Mouse (Mus musculus) hindbrain, embryonic 11.5 days (tissue): ENCODE data around the gene Gabrr3. TPM values are rescaled to one million over a fixed set of nuclear protein-coding genes. Genes with fewer than 3 reads are reported as not detected.
A peak's percentile ranks its signal among the peaks of the same experiment; 100 is the strongest.

Source experiments
- ATAC-seq: fragments of 200-750 bp; cut with Nextera tagmentation; 2 replicates; pipeline ENCODE4 v1.8.0; 2017; ENCODE audit warnings: mild to moderate bottlenecking, moderate TSS enrichment, moderate library complexity; ENCODE audit not compliant: low FRiP score
- DNase-seq: peaks from one replicate; pipeline ENCODE4 v3.0.0-alpha.2; 2015; ENCODE audit warnings: low spot score
- H3K27ac ChIP-seq: fragments of 300-500 bp; sonication (generic); 2 replicates; pipeline ENCODE4 v1.5.1; 2014; ENCODE audit warnings: mild to moderate bottlenecking, low read depth, low read length
- H3K27me3 ChIP-seq: fragments of 300-500 bp; sonication (generic); 2 replicates; pipeline ENCODE4 v1.6.1; 2014; ENCODE audit warnings: mild to moderate bottlenecking, low read length, moderate library complexity, mixed read lengths; ENCODE audit not compliant: control insufficient read depth, insufficient read depth
- H3K36me3 ChIP-seq: fragments of 300-500 bp; sonication (generic); 2 replicates; pipeline ENCODE4 v1.6.1; 2014; ENCODE audit warnings: mild to moderate bottlenecking, low read length, moderate library complexity, mixed read lengths; ENCODE audit not compliant: control insufficient read depth, insufficient read depth
- H3K4me1 ChIP-seq: fragments of 300-500 bp; sonication (generic); replicated peaks from 2 replicates; pipeline ENCODE4 v1.6.1; 2014; ENCODE audit warnings: low read length, mixed read lengths; ENCODE audit not compliant: control insufficient read depth, insufficient read depth
- H3K4me2 ChIP-seq: fragments of 300-500 bp; sonication (generic); replicated peaks from 2 replicates; pipeline ENCODE4 v1.6.1; 2014; ENCODE audit warnings: mild to moderate bottlenecking, low read depth, low read length
- H3K4me3 ChIP-seq: fragments of 300-500 bp; sonication (generic); 2 replicates; pipeline ENCODE4 v1.5.1; 2014; ENCODE audit warnings: low read depth, low read length
- H3K9ac ChIP-seq: fragments of 300-500 bp; sonication (generic); 2 replicates; pipeline ENCODE4 v1.6.1; 2014; ENCODE audit warnings: low read depth, low read length
- H3K9me3 ChIP-seq: fragments of 300-500 bp; sonication (generic); 2 replicates; pipeline ENCODE4 v1.6.1; 2016; ENCODE audit warnings: low read length; ENCODE audit not compliant: control insufficient read depth
- WGBS: fragments of 180-500 bp; shearing (Covaris S2); extraction: QIAGEN DNeasy Blood & Tissue Kit; methylation state at CpG from one replicate; pipeline ENCODE4 v1.1.7; 2014; 5-methylcytosine and 5-hydroxymethylcytosine counted together
- polyA plus RNA-seq: library from polyadenylated mRNA; unstranded; fragments of >200 nt; fragmentation: Nextera tagmentation; extraction: Ambion mirVana; gene quantifications from 2 replicates; pipeline ENCODE4 v1.2.1, GENCODE M21; 2014

The Gabrr3 gene
- 0.12 TPM in 1 of 2 replicates, not detected in the other for polyA plus RNA-seq

DNA sequence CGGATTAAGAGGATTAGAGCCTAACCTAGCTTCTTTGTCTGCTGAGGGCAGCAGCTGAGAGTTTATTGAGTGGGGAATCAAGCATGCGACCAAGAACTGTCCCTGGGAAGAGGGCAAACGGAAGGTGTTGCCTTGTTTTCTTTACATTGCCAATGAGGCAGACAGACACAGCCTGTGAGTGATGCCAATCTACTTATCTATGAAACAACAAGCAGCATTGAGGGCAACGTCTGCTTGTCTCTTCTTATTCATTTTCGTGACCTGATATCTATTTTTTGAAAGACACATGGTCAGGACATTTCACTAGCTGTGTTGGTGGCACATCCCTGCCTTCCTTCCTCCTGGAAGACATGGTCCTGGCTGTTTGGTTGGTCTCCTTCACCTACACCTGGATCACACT, at the start of gene Gabrr3:
Gene Gabrr3 (plus strand): TSS at position 301 of the 400 bp plus-strand sequence.
- H3K9ac ChIP-seq = no peak within 1 kb of the TSS
- WGBS = 81% methylated on average over 5 of the region's 5 CpGs
- H3K4me1 ChIP-seq = no peaks in the 10 kb centered on the region
- no peak within 1 kb of the TSS for H3K4me2 ChIP-seq
- ATAC-seq (no peak), DNase-seq (no peak)
- H3K27me3 ChIP-seq = no peaks in the 10 kb centered on the region
- H3K36me3 ChIP-seq = no peaks in the 10 kb centered on the region
- H3K4me3 ChIP-seq = no peak within 1 kb of the TSS
- no peaks in the 10 kb centered on the region for H3K9me3 ChIP-seq
- H3K27ac ChIP-seq = no peak within 1 kb of the TSS

DNA sequence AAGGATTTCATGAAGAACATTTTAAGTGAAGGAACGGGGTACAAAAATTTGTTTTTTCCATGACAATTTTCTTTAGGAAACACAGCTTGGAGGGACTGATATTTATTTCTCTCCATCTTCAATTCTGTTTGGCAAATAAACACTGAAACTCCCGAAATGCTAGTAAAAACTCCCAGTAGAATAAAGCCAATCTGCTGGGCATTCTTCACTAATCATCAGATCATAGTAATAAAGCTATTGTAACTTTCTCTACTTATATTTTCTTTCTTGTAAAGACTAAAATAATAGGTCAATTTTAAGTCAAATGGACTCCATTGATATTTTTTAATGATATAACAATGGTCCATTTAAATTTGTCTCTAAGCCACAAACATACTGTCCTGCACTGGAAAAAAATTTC, 43.2 kb upstream of the Gabrr3 start, which contains the start of gene Olfr209:
Gene Olfr209 (minus strand): TSS at position 101 of the 400 bp plus-strand sequence.
- no peak within 1 kb of the TSS for H3K4me3 ChIP-seq
- no peaks in the 10 kb centered on the region for H3K36me3 ChIP-seq
- 81% methylated on average over 2 of the region's 2 CpGs for WGBS
- H3K4me1 ChIP-seq = no peaks in the 10 kb centered on the region
- H3K4me2 ChIP-seq = no peak within 1 kb of the TSS
- no peak within 1 kb of the TSS for H3K9ac ChIP-seq
- DNase-seq (no peak), ATAC-seq (no peak)
- H3K27me3 ChIP-seq = no peaks in the 10 kb centered on the region
- no peaks in the 10 kb centered on the region for H3K9me3 ChIP-seq
- no peak within 1 kb of the TSS for H3K27ac ChIP-seq

DNA sequence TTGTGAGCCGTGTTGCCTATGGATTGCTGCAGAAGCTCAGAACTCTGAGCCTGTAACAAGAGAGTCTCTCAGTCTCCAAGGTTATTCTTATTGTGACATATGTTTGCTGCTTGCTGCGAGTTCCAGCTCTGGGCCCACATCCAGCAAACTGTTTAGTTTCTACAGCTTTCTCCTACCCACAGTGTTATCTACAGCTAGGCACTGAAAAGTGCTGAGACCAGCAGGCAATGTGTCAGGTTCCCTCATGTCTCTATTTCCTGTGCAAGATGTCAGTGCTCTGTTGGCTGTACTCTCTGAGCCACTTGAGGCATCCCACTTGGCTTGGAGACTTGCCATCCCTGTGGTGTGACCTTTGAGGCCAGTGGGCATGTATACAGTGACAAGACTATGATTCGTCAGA, 13.8 kb upstream of the Gabrr3 start:
- DNase-seq (no peak), ATAC-seq (no peak)
- H3K27me3 ChIP-seq = no peaks in the 10 kb centered on the region
- H3K27ac ChIP-seq = no peak overlapping the region
- no peak overlapping the region for H3K4me2 ChIP-seq
- H3K4me1 ChIP-seq = no peaks in the 10 kb centered on the region
- no peaks in the 10 kb centered on the region for H3K9me3 ChIP-seq
- no peak overlapping the region for H3K4me3 ChIP-seq
- H3K9ac ChIP-seq = no peak overlapping the region
- 84% methylated on average over 3 of the region's 3 CpGs for WGBS
- no peaks in the 10 kb centered on the region for H3K36me3 ChIP-seq

DNA sequence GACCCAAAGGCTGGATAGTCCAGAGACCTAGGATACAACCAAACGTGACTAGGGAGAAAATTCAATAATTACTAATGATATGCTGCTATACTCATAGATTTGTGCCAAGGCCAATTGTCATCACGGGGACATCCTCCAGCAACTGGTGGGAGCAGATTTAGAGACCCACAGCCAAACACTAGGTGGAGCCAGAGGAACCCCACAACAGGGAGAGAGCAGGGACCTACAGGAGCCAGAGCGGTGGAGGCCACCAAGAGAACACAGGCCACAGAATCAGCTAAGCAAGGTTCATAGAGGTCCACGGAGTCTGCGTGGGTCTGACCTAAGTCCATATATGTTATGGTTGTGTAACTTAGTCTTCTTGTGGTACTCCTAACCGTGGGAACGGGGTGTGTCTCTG, 6.0 kb upstream of the Gabrr3 start:
- 70% methylated on average over 7 of the region's 7 CpGs for WGBS
- no peaks in the 10 kb centered on the region for H3K4me1 ChIP-seq
- ATAC-seq (no peak), DNase-seq (no peak)
- H3K27me3 ChIP-seq = no peaks in the 10 kb centered on the region
- H3K9ac ChIP-seq = no peak overlapping the region
- no peak overlapping the region for H3K27ac ChIP-seq
- H3K4me2 ChIP-seq = no peak overlapping the region
- H3K36me3 ChIP-seq = no peaks in the 10 kb centered on the region
- no peak overlapping the region for H3K4me3 ChIP-seq
- no peaks in the 10 kb centered on the region for H3K9me3 ChIP-seq

DNA sequence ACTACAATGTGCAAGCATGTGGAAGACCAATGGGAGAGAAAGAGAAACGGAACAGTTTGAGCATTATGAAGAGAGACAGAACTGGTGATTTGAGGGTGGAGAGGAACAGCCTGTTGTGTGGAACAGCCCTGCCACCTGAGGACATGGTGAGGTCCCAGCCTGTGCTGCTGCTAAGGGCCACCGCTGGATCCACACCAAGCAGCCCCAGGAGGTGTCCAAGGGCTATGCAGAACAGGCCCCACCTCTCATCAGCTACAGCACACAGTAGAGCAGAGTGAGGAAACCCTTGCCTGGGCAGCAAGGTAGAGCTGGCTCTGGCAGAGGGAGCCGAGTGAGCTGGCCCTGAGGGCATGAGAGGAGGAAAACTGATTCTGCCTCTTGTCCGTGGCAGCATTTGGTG, 5.1 kb upstream of the Gabrr3 start:
- Histone ChIP-seq H3K27ac (no peak overlapping the region), H3K4me2 (no peak overlapping the region), H3K27me3 (no peaks in the 10 kb centered on the region), H3K9ac (no peak overlapping the region), H3K4me1 (no peaks in the 10 kb centered on the region), H3K9me3 (no peaks in the 10 kb centered on the region), H3K36me3 (no peaks in the 10 kb centered on the region), H3K4me3 (no peak overlapping the region)
- WGBS = 73% methylated on average over 4 of the region's 4 CpGs
- DNase-seq (no peak), ATAC-seq (no peak)

DNA sequence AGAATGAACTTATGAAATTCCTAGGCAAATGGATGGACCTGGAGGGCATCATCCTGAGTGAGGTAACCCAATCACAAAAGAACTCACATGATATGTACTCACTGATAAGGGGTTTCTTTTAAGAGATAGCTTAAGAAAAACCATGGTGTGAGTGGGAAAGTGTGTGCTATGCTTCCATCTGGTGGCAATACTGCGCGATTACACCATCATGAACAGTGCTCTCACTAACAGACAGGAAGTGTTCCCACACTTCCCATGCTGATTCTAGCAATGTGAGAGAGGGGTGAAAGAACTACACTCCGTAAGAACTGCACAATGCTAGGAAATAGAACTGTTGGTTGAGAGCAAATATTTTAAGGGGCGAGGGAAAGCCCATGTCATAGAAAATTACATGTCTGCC, 3.4 kb upstream of the Gabrr3 start:
- ATAC-seq = peak; percentile 68
- no peaks in the 10 kb centered on the region for H3K4me1 ChIP-seq
- H3K9me3 ChIP-seq = no peaks in the 10 kb centered on the region
- no peak overlapping the region for H3K9ac ChIP-seq
- H3K36me3 ChIP-seq = no peaks in the 10 kb centered on the region
- no peak overlapping the region for H3K4me3 ChIP-seq
- no peaks in the 10 kb centered on the region for H3K27me3 ChIP-seq
- 18% methylated on average over 4 of the region's 4 CpGs for WGBS
- no peak overlapping the region for H3K27ac ChIP-seq
- peak; percentile 56 for DNase-seq
- H3K4me2 ChIP-seq = no peak overlapping the region

DNA sequence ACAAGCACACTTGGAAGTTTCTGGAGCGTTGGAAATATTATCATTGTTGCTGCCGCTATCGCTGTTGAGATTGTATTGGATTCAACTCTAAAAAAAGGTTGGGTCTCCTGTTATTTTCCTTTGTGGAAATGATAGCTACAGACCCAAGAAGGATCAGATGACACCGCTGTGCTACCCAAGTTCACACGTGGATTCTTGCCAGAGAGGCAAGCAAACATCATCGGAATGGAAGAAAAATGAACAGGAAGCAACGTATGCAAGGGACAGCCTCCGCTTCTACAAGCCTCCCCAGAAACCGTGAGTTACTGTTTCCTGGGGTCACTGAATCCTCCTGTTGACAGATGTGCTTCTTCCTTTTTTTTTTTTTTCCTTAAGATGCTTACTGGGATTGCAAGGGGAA, 2.3 kb upstream of the Gabrr3 start:
- ATAC-seq (no peak), DNase-seq (no peak)
- Histone ChIP-seq H3K4me2 (no peak overlapping the region), H3K27ac (no peak overlapping the region), H3K36me3 (no peaks in the 10 kb centered on the region), H3K9ac (no peak overlapping the region), H3K9me3 (no peaks in the 10 kb centered on the region), H3K4me1 (no peaks in the 10 kb centered on the region), H3K27me3 (no peaks in the 10 kb centered on the region), H3K4me3 (no peak overlapping the region)
- 72% methylated on average over 9 of the region's 9 CpGs for WGBS

DNA sequence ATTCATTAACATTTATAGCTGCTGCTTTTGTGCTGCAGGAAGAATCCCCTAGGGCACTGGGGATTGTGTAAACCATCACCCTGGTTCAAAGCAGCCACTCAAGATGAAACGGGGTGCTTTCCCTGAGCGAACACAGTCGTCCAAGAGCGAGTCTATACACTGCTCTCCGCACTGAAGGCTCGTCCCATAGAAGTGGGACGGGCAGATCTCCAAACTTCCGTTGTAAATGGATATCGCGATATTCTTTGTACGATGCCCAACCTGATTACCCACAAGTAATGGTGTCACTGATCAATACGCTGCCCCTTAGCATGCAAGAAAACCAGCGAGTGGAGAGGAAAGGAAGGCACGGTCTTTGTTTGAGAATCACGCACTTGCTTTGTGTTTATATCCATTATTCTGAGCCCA, 2.2 kb downstream of the Gabrr3 start:
- no peaks in the 10 kb centered on the region for H3K27me3 ChIP-seq
- no peak overlapping the region for H3K4me2 ChIP-seq
- DNase-seq = peak; percentile 54
- ATAC-seq = peak; percentile 88
- H3K4me1 ChIP-seq = no peaks in the 10 kb centered on the region
- no peak overlapping the region for H3K4me3 ChIP-seq
- H3K36me3 ChIP-seq = no peaks in the 10 kb centered on the region
- peak overlapping the region; percentile 54 for H3K27ac ChIP-seq
- 59% methylated on average over 15 of the region's 15 CpGs for WGBS
- H3K9ac ChIP-seq = no peak overlapping the region
- no peaks in the 10 kb centered on the region for H3K9me3 ChIP-seq

DNA sequence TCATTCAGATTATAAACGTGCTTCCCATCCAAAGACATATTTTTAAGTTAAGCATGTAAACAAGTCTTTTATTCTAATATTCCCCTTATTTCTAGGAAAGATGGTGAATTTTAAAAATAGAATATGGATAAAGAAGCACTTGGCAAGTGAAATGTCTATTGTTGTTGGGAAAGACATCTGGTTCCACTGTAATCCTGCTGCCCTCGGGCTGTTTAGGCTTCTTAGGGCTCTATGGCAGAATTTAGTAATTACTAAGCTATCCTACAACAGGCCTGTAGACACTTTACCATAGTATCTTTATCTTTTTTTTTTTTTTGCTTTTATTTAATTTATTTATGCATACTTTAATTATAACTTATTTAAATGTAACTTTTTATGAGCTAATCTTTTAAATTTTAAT, 2.7 kb downstream of the Gabrr3 start:
- ATAC-seq (no peak), DNase-seq (no peak)
- Histone ChIP-seq H3K36me3 (no peaks in the 10 kb centered on the region), H3K27me3 (no peaks in the 10 kb centered on the region), H3K9me3 (no peaks in the 10 kb centered on the region), H3K4me2 (no peak overlapping the region), H3K4me3 (no peak overlapping the region), H3K4me1 (no peaks in the 10 kb centered on the region), H3K9ac (no peak overlapping the region), H3K27ac (peak overlapping the region; percentile 54)
- 74% methylated on average over 2 of the region's 2 CpGs for WGBS
